Mouse (Mus musculus) hindbrain, embryonic 12.5 days (tissue): Measurements from ENCODE around the gene Prss42. TPM values are rescaled to one million over a fixed set of nuclear protein-coding genes. Genes with fewer than 3 reads are reported as not detected.

Experiments
- ATAC-seq: fragments of 200-750 bp; cut with Nextera tagmentation; 2 replicates; pipeline ENCODE4 v1.8.0; 2017; ENCODE audit warnings: moderate TSS enrichment; ENCODE audit not compliant: low FRiP score
- H3K27ac ChIP-seq: fragments of 300-500 bp; sonication (generic); 2 replicates; pipeline ENCODE4 v1.5.1; 2016; ENCODE audit warnings: mild to moderate bottlenecking
- H3K27me3 ChIP-seq: fragments of 300-500 bp; sonication (generic); 2 replicates; pipeline ENCODE4 v1.6.1; 2016; ENCODE audit warnings: mild to moderate bottlenecking
- H3K36me3 ChIP-seq: fragments of 300-500 bp; sonication (generic); 2 replicates; pipeline ENCODE4 v1.6.1; 2016; ENCODE audit warnings: mild to moderate bottlenecking
- H3K4me1 ChIP-seq: fragments of 300-500 bp; sonication (generic); 2 replicates; pipeline ENCODE4 v1.6.1; 2016
- H3K4me2 ChIP-seq: fragments of 300-500 bp; sonication (generic); replicated peaks from 2 replicates; pipeline ENCODE4 v1.6.1; 2016; ENCODE audit warnings: mild to moderate bottlenecking
- H3K4me3 ChIP-seq: fragments of 300-500 bp; sonication (generic); 2 replicates; pipeline ENCODE4 v1.5.1; 2016; ENCODE audit warnings: mild to moderate bottlenecking
- H3K9ac ChIP-seq: fragments of 300-500 bp; sonication (generic); 2 replicates; pipeline ENCODE4 v1.6.1; 2016; ENCODE audit warnings: mild to moderate bottlenecking, moderate library complexity
- H3K9me3 ChIP-seq: fragments of 300-500 bp; sonication (generic); replicated peaks from 2 replicates; pipeline ENCODE4 v1.6.1; 2016; ENCODE audit warnings: mild to moderate bottlenecking
- WGBS: fragments of 180-500 bp; shearing (Covaris S2); methylation state at CpG from one replicate; pipeline ENCODE4 v1.1.7; 2016; 5-methylcytosine and 5-hydroxymethylcytosine counted together
- polyA plus RNA-seq: library from polyadenylated mRNA; unstranded; fragments of >200 nt; fragmentation: Nextera tagmentation; extraction: Ambion mirVana; gene quantifications from 2 replicates; pipeline ENCODE4 v1.2.1, GENCODE M21; 2016

The Prss42 gene
- polyA plus RNA-seq, result not detected in 2 replicates

GRCm38 (mm10) chr9:110797866-110798265, at the start of gene Prss42:
Gene Prss42 (plus strand): TSS chr9:110798166.
- 93% methylated on average over 14 of the region's 14 CpGs for WGBS
- Histone ChIP-seq H3K27ac (no peak within 1 kb of the TSS), H3K4me3 (no peak within 1 kb of the TSS), H3K4me2 (no peak within 1 kb of the TSS), H3K9ac (no peak within 1 kb of the TSS), H3K36me3 (no peaks in the 10 kb centered on the region), H3K27me3 (no peaks in the 10 kb centered on the region), H3K9me3 (no peaks in the 10 kb centered on the region), H3K4me1 (no peaks in the 10 kb centered on the region)
- ATAC-seq, result no peak

- no peak for ATAC-seq
- Histone ChIP-seq H3K27ac (no peak overlapping the region), H3K9me3 (no peaks in the 10 kb centered on the region), H3K4me1 (peaks cover 7% of the 10 kb centered on the region), H3K9ac (no peak overlapping the region), H3K4me2 (no peak overlapping the region), H3K4me3 (no peak overlapping the region), H3K36me3 (no peaks in the 10 kb centered on the region), H3K27me3 (peaks cover 27% of the 10 kb centered on the region)
- WGBS, result 70% methylated on average over 2 of the region's 2 CpGs
Observed at GRCm38 (mm10) chr9:110748451-110748850, 49.5 kb upstream of the Prss42 start.

GRCm38 (mm10) chr9:110750404-110751187, 47.4 kb upstream of the Prss42 start:
- H3K27me3 ChIP-seq, result peaks cover 11% of the 10 kb centered on the region
- 51% methylated on average over 14 of the region's 14 CpGs for WGBS
- no peak overlapping the region for H3K9ac ChIP-seq
- peaks cover 4% of the 10 kb centered on the region; the same call in 1 of the 2 replicates for H3K4me1 ChIP-seq
- H3K27ac ChIP-seq, result no peak overlapping the region
- ATAC-seq, result no peak
- no peaks in the 10 kb centered on the region for H3K36me3 ChIP-seq
- H3K4me2 ChIP-seq, result no peak overlapping the region
- H3K4me3 ChIP-seq, result no peak overlapping the region
- no peaks in the 10 kb centered on the region for H3K9me3 ChIP-seq

- H3K36me3 ChIP-seq, result no peaks in the 10 kb centered on the region
- no peak overlapping the region for H3K9ac ChIP-seq
- H3K4me3 ChIP-seq, result no peak overlapping the region
- no peaks in the 10 kb centered on the region for H3K9me3 ChIP-seq
- no peak for ATAC-seq
- peaks cover 4% of the 10 kb centered on the region; the same call in 1 of the 2 replicates for H3K4me1 ChIP-seq
- H3K27ac ChIP-seq, result no peak overlapping the region
- H3K27me3 ChIP-seq, result peaks cover 5% of the 10 kb centered on the region
- H3K4me2 ChIP-seq, result no peak overlapping the region
- WGBS, result 88% methylated on average over 5 of the region's 5 CpGs
Observed at GRCm38 (mm10) chr9:110751412-110751811, 46.6 kb upstream of the Prss42 start.

- Histone ChIP-seq H3K36me3 (no peaks in the 10 kb centered on the region), H3K27ac (no peak overlapping the region)
- 77% methylated on average over 4 of the region's 4 CpGs for WGBS
Observed at GRCm38 (mm10) chr9:110752917-110753435, 45.0 kb upstream of the Prss42 start.

GRCm38 (mm10) chr9:110753773-110754172, 44.2 kb upstream of the Prss42 start:
- Histone ChIP-seq H3K4me2 (no peak overlapping the region), H3K4me3 (no peak overlapping the region), H3K27me3 (peaks cover 5% of the 10 kb centered on the region; the same call in 1 of the 2 replicates), H3K27ac (no peak overlapping the region), H3K9ac (no peak overlapping the region), H3K9me3 (no peaks in the 10 kb centered on the region), H3K4me1 (no peaks in the 10 kb centered on the region), H3K36me3 (no peaks in the 10 kb centered on the region)
- no peak for ATAC-seq
- WGBS, result 89% methylated on average over 4 of the region's 4 CpGs

More at GRCm38 (mm10) chr9:110752917-110753435, 45.0 kb upstream of the Prss42 start:
- Histone ChIP-seq H3K4me1 (no peaks in the 10 kb centered on the region), H3K9ac (no peak overlapping the region), H3K9me3 (no peaks in the 10 kb centered on the region), H3K4me3 (no peak overlapping the region), H3K4me2 (no peak overlapping the region), H3K27me3 (peaks cover 5% of the 10 kb centered on the region; the same call in 1 of the 2 replicates)
- no peak for ATAC-seq

- 89% methylated on average over 5 of the region's 5 CpGs for WGBS
- Histone ChIP-seq H3K36me3 (no peaks in the 10 kb centered on the region), H3K4me1 (no peaks in the 10 kb centered on the region), H3K27me3 (no peaks in the 10 kb centered on the region; the same call in 1 of the 2 replicates), H3K9ac (no peak overlapping the region), H3K27ac (no peak overlapping the region), H3K9me3 (no peaks in the 10 kb centered on the region), H3K4me3 (no peak overlapping the region), H3K4me2 (no peak overlapping the region)
- no peak for ATAC-seq
Observed at GRCm38 (mm10) chr9:110757816-110758215, 40.1 kb upstream of the Prss42 start.

GRCm38 (mm10) chr9:110758605-110759004, 39.4 kb upstream of the Prss42 start:
- no peak overlapping the region for H3K4me3 ChIP-seq
- H3K4me1 ChIP-seq, result no peaks in the 10 kb centered on the region
- H3K9ac ChIP-seq, result no peak overlapping the region
- no peak overlapping the region for H3K4me2 ChIP-seq
- 79% methylated on average over 8 of the region's 8 CpGs for whole genome bisulfite sequencing
- no peak for ATAC-seq
- H3K27ac ChIP-seq, result no peak overlapping the region
- no peaks in the 10 kb centered on the region for H3K36me3 ChIP-seq
- H3K9me3 ChIP-seq, result no peaks in the 10 kb centered on the region
- H3K27me3 ChIP-seq, result no peaks in the 10 kb centered on the region; the same call in 1 of the 2 replicates

GRCm38 (mm10) chr9:110759265-110759664, 38.7 kb upstream of the Prss42 start:
- no peak overlapping the region for H3K4me2 ChIP-seq
- ATAC-seq, result no peak
- no peaks in the 10 kb centered on the region; the same call in 1 of the 2 replicates for H3K27me3 ChIP-seq
- no peaks in the 10 kb centered on the region for H3K36me3 ChIP-seq
- no peak overlapping the region for H3K4me3 ChIP-seq
- WGBS, result 69% methylated on average over 2 of the region's 2 CpGs
- H3K27ac ChIP-seq, result no peak overlapping the region
- H3K9me3 ChIP-seq, result no peaks in the 10 kb centered on the region
- no peaks in the 10 kb centered on the region for H3K4me1 ChIP-seq
- H3K9ac ChIP-seq, result no peak overlapping the region

- Histone ChIP-seq H3K4me2 (no peak overlapping the region), H3K36me3 (no peaks in the 10 kb centered on the region), H3K4me3 (no peak overlapping the region), H3K9me3 (no peaks in the 10 kb centered on the region), H3K4me1 (no peaks in the 10 kb centered on the region), H3K9ac (no peak overlapping the region), H3K27ac (no peak overlapping the region), H3K27me3 (no peaks in the 10 kb centered on the region; the same call in 1 of the 2 replicates)
- WGBS, result 87% methylated on average over 8 of the region's 8 CpGs
- ATAC-seq, result no peak
Observed at GRCm38 (mm10) chr9:110760886-110761285, 37.1 kb upstream of the Prss42 start.

GRCm38 (mm10) chr9:110762763-110763162, 35.2 kb upstream of the Prss42 start:
- no peak overlapping the region for H3K4me3 ChIP-seq
- no peaks in the 10 kb centered on the region; the same call in 1 of the 2 replicates for H3K27me3 ChIP-seq
- H3K27ac ChIP-seq, result no peak overlapping the region
- no peak for ATAC-seq
- no peaks in the 10 kb centered on the region for H3K4me1 ChIP-seq
- no peak overlapping the region for H3K4me2 ChIP-seq
- WGBS, result 77% methylated on average over 10 of the region's 10 CpGs
- H3K36me3 ChIP-seq, result no peaks in the 10 kb centered on the region
- H3K9me3 ChIP-seq, result no peaks in the 10 kb centered on the region
- no peak overlapping the region for H3K9ac ChIP-seq

GRCm38 (mm10) chr9:110763405-110763804, 34.6 kb upstream of the Prss42 start:
- Histone ChIP-seq H3K4me3 (no peak overlapping the region), H3K36me3 (no peaks in the 10 kb centered on the region), H3K9ac (no peak overlapping the region), H3K9me3 (no peaks in the 10 kb centered on the region), H3K27me3 (no peaks in the 10 kb centered on the region; the same call in 1 of the 2 replicates), H3K4me1 (no peaks in the 10 kb centered on the region), H3K4me2 (no peak overlapping the region), H3K27ac (no peak overlapping the region)
- no peak for ATAC-seq
- 64% methylated on average over 2 of the region's 2 CpGs for WGBS
